Mouse (Mus musculus) cerebellum, adult 11-12 months (tissue): ENCODE data around the gene Tbc1d17.

ENCODE experiments used
- DNase-seq: peaks from one replicate; pipeline ENCODE4 v3.0.0; 2022

Tbc1d17 gene

GRCm38 (mm10) chr7:44852259-44853027 lies 3.6 kb upstream of the Tbc1d17 start:
- DNase-seq: peak; percentile 70

- DNase-seq: no peak
These were observed 2.9 kb upstream of the Tbc1d17 start for GRCm38 (mm10) chr7:44851625-44852234.

DNA sequence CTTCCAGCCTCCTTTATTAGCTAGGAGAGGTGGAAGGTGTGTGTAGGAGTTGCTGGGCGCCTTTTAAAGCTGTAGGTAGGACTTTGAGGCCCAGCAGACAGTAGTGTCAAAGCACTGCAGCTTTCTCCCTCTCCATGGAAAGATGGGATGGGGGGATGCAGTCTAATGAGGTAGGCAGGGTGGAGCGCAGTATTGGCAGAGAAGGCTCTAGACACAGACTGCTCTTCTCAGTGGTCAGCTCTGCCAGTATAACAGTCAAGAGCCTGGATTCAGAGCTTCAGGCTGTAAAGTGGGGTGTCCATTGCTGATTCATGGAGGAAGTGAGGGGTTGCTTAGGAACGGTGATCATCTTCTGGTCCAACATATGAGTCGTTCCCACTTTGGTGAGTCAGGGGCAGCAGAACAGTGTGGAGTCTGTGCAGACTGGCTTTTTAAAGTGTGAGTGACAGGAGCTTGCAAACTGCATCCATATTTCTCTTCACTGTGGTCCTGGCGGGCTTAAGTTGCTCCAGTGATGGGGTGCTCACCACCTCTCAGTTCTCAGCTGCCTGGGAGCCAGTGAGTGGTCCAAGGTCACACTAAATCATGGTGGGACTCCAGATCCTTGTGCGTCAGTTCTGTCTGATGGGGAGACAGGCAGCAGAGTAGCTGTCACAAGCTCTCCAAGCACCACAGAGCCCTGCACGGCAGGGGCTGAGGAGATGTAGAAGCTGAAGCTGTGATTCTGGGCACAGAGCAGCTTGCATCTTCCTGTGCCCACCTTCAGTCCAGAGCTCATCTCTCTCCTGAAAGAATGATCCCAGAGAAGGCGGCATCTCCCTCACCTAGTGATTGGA lies 2.1 kb upstream of the Tbc1d17 start:
- peak; percentile 60 for DNase-seq

GRCm38 (mm10) chr7:44850146-44850545 lies 1.3 kb upstream of the Tbc1d17 start:
- DNase-seq: no peak

DNA sequence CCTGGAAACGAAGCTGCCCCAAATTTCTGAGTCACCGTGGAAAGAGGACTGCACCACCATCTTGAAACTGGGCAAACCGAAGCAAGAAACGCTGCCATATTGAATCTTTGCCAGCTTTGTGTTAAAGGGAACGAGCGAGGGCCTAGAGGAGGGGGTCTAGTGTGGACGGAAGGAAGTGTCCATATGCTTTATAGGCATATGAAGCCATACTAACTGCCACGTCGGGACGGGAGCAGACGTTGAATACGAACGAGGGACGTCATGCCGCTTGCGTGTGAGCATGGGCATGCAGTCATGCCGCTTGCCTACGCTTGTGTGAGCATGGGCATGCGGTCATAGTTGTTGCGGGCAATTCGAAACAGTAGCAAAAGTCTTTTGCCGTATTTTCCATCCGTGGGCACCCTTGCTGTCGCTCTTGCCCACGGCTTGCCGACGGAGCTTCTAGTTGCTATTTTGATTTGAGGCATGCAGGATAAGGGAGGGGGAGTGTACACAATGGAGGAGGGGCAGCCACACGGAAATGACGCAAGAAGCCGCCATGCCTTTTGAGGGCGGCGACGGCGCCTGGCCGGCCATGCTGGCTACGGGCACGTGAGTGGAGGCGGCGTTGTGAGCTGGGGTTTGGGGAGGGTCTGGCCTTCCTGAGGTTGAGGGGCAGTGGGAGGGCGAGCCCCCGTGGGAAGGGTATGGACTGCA lies 685 bp upstream of the Tbc1d17 start:
- peak; percentile 94 for DNase-seq

DNA sequence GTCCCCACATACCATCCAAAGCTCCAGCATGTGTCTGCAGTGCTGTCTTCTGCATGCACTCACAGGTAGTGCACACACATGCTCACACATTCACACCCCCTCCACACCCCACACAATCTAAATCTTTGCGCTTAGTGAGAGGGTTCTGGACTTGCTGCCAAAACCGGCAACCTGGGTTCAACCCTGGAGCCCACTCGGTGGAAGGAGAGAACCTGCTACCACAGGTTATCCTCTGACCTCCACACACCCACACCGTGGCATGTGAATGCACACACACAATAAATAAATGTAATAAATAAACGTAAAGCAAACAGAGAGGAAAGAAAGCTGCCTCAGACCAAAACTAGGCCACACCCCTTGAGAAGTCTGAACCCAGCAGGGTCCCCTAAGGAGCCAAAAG lies 1.1 kb downstream of the Tbc1d17 start:
- DNase-seq: peak; percentile 72

DNA sequence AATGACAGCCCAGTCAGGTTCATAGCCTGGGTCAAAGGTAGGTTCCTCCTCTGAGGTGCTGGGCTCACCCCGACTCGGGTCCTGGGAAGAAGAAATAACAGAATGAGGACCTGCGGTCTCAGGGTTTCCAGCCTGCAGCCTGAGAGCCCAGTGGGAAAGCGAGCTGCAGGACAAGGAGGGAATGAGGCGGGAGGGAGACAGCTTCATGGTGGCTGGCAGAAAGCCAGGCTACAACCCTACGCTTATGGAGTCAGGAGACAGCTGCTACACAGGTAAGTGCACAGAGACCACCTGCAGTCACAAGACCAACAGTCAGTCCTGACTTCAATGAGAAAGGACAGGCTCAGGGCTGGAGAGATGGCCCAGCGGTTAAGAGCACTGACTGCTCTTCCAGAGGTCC lies 2.1 kb downstream of the Tbc1d17 start:
- peak; percentile 73 for DNase-seq

GRCm38 (mm10) chr7:44845006-44845405 lies 3.9 kb downstream of the Tbc1d17 start:
- DNase-seq: peak; percentile 58

DNA sequence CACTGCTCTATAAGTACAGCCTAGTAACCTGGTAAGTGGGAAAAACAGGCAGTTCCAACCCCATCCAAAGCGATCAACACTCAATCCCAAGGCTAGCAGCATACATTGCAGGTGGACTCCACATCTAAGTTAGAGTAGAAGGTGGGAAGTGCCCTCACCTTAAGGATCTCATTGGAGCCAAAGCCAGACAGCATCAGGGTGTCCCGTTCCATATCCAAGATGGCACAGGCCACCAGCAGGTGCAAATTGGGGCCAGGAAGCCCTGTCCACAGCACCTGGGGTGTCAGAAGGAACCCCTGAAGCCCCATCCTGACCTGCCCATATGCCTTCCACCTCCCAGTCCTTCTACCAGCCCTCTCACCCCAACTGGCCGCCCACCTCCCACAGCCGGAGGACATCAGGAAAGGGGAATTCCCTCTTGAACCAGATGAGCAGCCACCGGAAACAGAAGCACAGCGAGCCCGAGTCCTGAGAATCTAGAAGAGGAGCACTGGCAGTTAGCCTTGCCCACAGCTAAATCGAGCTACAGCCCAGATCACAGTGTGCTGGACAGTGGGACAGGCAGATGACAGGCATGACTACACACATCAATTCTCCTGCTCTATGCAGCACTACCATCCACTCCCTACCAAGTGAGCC lies 6.9 kb downstream of the Tbc1d17 start:
- peak; percentile 20 for DNase-seq

DNA sequence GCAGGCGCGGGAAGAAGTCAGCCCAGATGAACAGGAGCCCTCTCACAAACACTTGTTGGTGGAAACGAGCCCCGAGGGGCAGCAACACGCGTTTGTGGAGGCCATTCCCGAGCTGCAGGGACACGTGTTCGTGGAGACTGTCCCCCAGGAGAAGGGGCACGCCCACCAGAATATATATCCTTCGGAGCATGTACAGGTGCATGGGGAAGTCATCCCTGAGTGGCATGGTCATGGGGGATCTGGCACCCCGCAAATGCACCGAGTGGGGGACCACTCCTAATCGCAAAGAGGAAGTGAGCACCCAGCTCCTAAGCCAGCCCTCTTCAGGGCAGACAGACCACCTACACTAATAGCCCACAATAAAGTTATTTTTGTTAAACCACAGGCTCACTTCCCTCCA lies 8.5 kb downstream of the Tbc1d17 start:
- peak; percentile 36 for DNase-seq

DNA sequence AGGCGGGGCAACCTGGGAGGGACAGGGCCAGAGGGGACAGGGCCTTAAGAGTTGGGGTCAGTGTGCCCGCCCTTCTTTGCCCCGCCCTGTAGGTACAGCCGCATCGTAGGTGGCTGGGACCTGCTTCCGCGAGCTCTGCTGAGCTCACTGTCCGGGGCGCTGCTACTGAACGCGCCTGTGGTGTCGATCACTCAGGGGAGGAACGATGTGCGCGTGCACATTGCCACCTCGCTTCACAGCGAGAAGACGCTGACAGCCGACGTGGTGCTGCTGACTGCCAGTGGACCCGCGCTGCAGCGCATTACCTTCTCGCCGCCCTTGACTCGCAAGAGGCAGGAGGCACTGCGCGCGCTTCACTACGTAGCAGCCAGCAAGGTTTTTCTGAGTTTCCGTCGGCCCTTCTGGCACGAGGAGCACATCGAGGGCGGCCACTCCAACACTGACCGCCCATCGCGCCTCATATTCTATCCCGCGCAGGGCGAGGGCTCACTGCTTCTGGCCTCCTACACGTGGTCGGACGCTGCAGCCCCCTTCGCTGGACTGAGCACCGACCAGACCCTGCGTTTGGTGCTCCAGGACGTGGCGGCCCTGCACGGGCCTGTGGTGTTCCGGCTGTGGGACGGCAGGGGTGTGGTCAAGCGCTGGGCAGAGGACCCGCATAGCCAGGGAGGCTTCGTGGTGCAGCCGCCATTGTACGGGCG lies 9.2 kb downstream of the Tbc1d17 start:
- DNase-seq: peak; percentile 36

GRCm38 (mm10) chr7:44839171-44839490 lies 9.7 kb downstream of the Tbc1d17 start:
- DNase-seq: no peak

GRCm38 (mm10) chr7:44838073-44838472 lies 10.8 kb downstream of the Tbc1d17 start:
- DNase-seq: no peak

GRCm38 (mm10) chr7:44836423-44837053 lies 12.3 kb downstream of the Tbc1d17 start:
- DNase-seq: peak; percentile 15

DNA sequence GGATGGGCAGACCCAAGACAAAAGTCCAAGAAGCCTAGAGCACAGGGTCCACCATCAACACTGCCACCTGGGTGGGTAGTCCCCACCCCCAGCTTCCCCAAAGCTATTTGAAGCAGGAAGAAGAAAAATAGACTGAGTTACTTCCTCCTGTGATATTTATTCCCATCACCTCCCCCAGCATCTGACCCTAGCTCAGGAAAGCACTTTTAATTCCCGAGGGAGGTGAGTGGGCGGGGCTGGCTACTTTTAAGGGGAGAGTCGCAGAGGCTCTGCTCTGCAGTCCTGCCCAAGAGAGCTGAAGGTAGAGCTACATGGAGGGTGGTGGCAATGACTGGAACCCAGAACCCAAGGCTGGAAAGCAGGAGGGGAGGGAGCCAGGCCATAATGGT lies 12.9 kb downstream of the Tbc1d17 start:
- no peak for DNase-seq

DNA sequence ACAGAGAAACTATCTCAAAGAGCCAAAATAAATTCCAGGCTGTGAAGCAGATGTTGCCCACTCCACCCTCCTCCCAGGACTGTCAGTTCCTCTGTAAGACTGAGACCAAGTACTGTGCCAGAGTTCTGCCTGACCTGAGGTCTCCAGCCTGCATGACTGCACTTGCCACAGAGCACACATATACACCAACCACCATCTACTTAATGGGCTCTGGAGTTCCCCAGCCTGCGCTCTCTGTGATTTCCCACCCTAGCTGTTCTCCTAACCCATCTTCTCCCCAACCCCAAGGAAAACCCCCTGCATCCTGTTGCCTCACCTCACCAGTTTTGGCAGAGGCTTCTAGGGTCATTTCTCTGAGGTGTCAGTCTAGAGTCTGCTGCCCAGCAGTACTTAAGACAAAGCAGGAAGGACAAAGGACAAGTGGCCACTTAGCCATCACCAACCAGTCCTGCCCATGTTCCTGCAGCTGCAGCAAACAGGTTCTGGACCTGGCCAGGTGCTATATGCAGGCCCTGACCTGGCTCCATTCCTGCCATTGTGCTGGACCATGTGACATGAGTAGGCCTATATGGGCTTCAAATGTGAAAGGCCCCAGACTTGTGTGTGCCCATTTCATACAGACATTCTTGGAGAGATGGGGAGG lies 13.4 kb downstream of the Tbc1d17 start:
- no peak for DNase-seq

- DNase-seq: no peak
These were observed 16.1 kb downstream of the Tbc1d17 start for GRCm38 (mm10) chr7:44832763-44833162.

GRCm38 (mm10) chr7:44828706-44829105 lies 20.2 kb downstream of the Tbc1d17 start:
- peak; percentile 5 for DNase-seq

- DNase-seq: no peak
These were observed 22.1 kb downstream of the Tbc1d17 start for GRCm38 (mm10) chr7:44826771-44827170.

GRCm38 (mm10) chr7:44824872-44825271 lies 24.0 kb downstream of the Tbc1d17 start:
- peak; percentile 72 for DNase-seq

DNA sequence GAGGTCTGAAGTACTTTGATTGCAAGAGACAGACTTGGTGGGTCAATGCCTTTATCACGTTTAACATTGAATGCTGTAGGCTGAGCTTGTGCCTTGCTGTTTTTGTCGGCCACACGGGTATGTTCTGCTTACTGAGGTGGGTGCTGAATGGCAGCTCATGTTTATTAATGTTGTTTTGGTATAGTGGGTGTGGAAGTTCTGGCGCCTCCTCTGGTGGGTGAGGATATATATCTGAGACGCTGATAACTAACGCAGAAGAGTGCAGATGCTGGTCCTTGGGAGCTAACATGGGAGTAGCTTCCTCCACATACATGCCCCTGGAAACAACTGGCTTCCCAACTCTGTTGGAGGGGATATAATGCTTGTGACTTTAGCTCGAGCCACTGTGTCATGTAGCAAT lies 25.5 kb downstream of the Tbc1d17 start:
- peak; percentile 2 for DNase-seq
